ENCODE assay signal across 22 mouse cellular contexts in the genomic region with DNA sequence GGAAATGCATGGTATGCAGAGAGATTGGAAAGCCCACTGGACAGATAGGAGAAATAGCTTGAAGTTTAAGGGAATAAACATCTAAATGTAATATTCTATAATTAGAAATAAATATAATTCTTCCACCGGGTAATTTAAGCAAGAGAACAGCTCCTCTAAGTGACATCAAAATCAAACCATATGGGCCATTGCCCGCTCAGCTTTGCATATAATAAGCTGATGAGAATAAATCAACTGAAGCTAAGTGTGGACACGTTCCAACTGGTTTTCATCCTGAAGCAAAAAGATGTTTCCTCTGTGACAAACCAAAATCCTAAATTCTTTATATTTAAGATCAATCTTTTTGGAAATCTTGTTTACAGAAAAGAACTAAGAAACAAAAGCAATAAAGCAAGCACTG. TPM values are rescaled to one million over a fixed set of nuclear protein-coding genes. Genes with fewer than 3 reads are reported as not detected.
DNase-seq lines count a peak whose midpoint lies in the region.
"Had no signal": no experiment of that assay in that cellular context is flagged by ENCODE, and none has a peak within 500 bp of the region (broad histone marks: within the 10 kb centered on the region; RNA-seq: fewer than 3 reads in every experiment).

No protein-coding gene starts in this region.

- H3K4me1 ChIP-seq in heart, embryonic 10.5 days, result peaks cover 13% of the 10 kb centered on the region
- H3K4me1 ChIP-seq: forebrain, embryonic 10.5 days; lung, embryonic 15.5 days had no signal

- H3K36me3 ChIP-seq in heart, embryonic 10.5 days, result no peaks in the 10 kb centered on the region
- H3K36me3 ChIP-seq: embryonic facial prominence, embryonic 13.5 days; forebrain, embryonic 10.5 days; lung, embryonic 15.5 days had no signal

- intact Hi-C loops in heart, postnatal 14 days (cut with DNase I), result no loop called here

- peak overlapping the region; percentile 67; the same call in 1 of the 2 replicates for H3K27ac ChIP-seq in heart, embryonic 10.5 days
- H3K27ac ChIP-seq: embryonic facial prominence, embryonic 13.5 days; forebrain, embryonic 10.5 days; hindbrain, postnatal 0 days; liver, embryonic 14.5 days had no signal

- no peak for DNase-seq in heart, embryonic 10.5 days (ENCODE audit: low spot score)
- no peak for DNase-seq in heart, postnatal 14 days
- DNase-seq in layer of hippocampus, adult 9-11 months, result peak; percentile 26
- DNase-seq in layer of hippocampus, postnatal 25 days (ENCODE audit: extremely low spot score in 1 of 2, low spot score in 1 of 2), result no peak
- DNase-seq in right cerebral cortex, postnatal 10 days (ENCODE audit: low spot score in 2 of 2), result peak; percentile 44 to 67
- no peak for DNase-seq in right cerebral cortex, postnatal 36 days (ENCODE audit: low spot score in 2 of 2)
- no peak for DNase-seq in kidney, postnatal 36 days
- DNase-seq: adrenal gland, postnatal 25 days; cerebellum, adult 18-20 months; cerebellum, postnatal 10 days; kidney, adult 9 months; kidney, postnatal 10 days; liver; midbrain, embryonic 14.5 days; right cerebral cortex, postnatal 14 days; thymus, adult 18-20 months; thymus, postnatal 36 days had no signal

- H3K27me3 ChIP-seq in heart, embryonic 10.5 days (ENCODE audit: insufficient read depth, poor library complexity, severe bottlenecking), result no peaks in the 10 kb centered on the region
- H3K27me3 ChIP-seq: embryonic facial prominence, embryonic 13.5 days; lung, embryonic 15.5 days had no signal

- WGBS in heart, embryonic 10.5 days, result 78% methylated on average over 3 of the region's 3 CpGs

- no peak overlapping the region for H3K4me3 ChIP-seq in heart, embryonic 10.5 days
- H3K4me3 ChIP-seq: embryonic facial prominence, embryonic 13.5 days; forebrain, embryonic 10.5 days; lung, embryonic 15.5 days had no signal

- H3K9me3 ChIP-seq in heart, embryonic 10.5 days, result no peaks in the 10 kb centered on the region
- H3K9me3 ChIP-seq: embryonic facial prominence, embryonic 13.5 days; forebrain, embryonic 10.5 days; lung, embryonic 15.5 days had no signal

RNA-seq across cellular contexts. Expression of gene Zbtb44, which starts 19.7 kb away (rescaled TPM):
- 4.6 and 6.1 TPM in 2 replicates for polyA plus RNA-seq in heart, embryonic 10.5 days (2016; fragmentation: Nextera tagmentation; extraction: Ambion mirVana)
- 10 to 100 TPM; 29.8 to 33.8 TPM for total RNA-seq in heart, postnatal 14 days (2021)
- 10 to 100 TPM; 39.5 to 39.6 TPM for total RNA-seq in layer of hippocampus, postnatal 25 days (2021)

Comparison
In these comparisons a context has a peak if more than half of its experiments do, and no peak if none do; other contexts are left out.
1. DNase-seq: peak in layer of hippocampus, adult 9-11 months (single experiment) and right cerebral cortex, postnatal 10 days (2 of 2); none in heart, embryonic 10.5 days (single experiment), heart, postnatal 14 days (0 of 2), layer of hippocampus, postnatal 25 days (0 of 2), right cerebral cortex, postnatal 36 days (0 of 2) and kidney, postnatal 36 days (0 of 2).